Mouse (Mus musculus) kidney, postnatal 36 days (tissue): ENCODE measurements around the gene Prl2c3.
"Not testable (repeated sequence)": the region's sequence is repeated elsewhere in the genome, so short reads cannot be mapped to it uniquely, and the experiment has no call there.

ENCODE experiments used
- DNase-seq, 2 experiments: peaks; one replicate each; pipeline ENCODE4 v3.0.0; 2021 to 2022; ENCODE audit warnings: mixed read lengths in 2 of 2

Gene Prl2c3

GRCm38 (mm10) chr13:12799979-12800378 lies at the start of gene Prl2c3:
TSS of gene Prl2c3 (minus strand) at chr13:12800079.
- DNase-seq = not testable (repeated sequence)

GRCm38 (mm10) chr13:12848254-12848653 lies 48.4 kb upstream of the Prl2c3 start:
- DNase-seq = not testable (repeated sequence)

GRCm38 (mm10) chr13:12844701-12845100 lies 44.8 kb upstream of the Prl2c3 start:
- DNase-seq = not testable (repeated sequence)

GRCm38 (mm10) chr13:12837546-12837945 lies 37.7 kb upstream of the Prl2c3 start:
- DNase-seq = not testable (repeated sequence)

- DNase-seq = no peak
Observed at GRCm38 (mm10) chr13:12831769-12832168, 31.9 kb upstream of the Prl2c3 start.

GRCm38 (mm10) chr13:12829031-12829430 lies 29.2 kb upstream of the Prl2c3 start:
- DNase-seq = no peak

GRCm38 (mm10) chr13:12824500-12825176 lies 24.8 kb upstream of the Prl2c3 start:
- not testable (repeated sequence) for DNase-seq

GRCm38 (mm10) chr13:12813734-12814424 lies 14.0 kb upstream of the Prl2c3 start:
- not testable (repeated sequence) for DNase-seq

GRCm38 (mm10) chr13:12809591-12809990 lies 9.7 kb upstream of the Prl2c3 start:
- DNase-seq = no peak

- DNase-seq = not testable (repeated sequence)
Observed at GRCm38 (mm10) chr13:12808793-12809512, 9.1 kb upstream of the Prl2c3 start.

- not testable (repeated sequence) for DNase-seq
Observed at GRCm38 (mm10) chr13:12806496-12806895, 6.6 kb upstream of the Prl2c3 start.

- not testable (repeated sequence) for DNase-seq
Observed at GRCm38 (mm10) chr13:12769442-12770091, 30.3 kb downstream of the Prl2c3 start.
